Mouse (Mus musculus) embryonic facial prominence, embryonic 14.5 days (tissue): ENCODE measurements around the gene Avpr2. TPM values are rescaled to one million over a fixed set of nuclear protein-coding genes. Genes with fewer than 3 reads are reported as not detected.
A peak's percentile ranks its signal among the peaks of the same experiment; 100 is the strongest.

Experiments used
- ATAC-seq: fragments of 200-750 bp; cut with Nextera tagmentation; 2 replicates; pipeline ENCODE4 v1.8.0; 2017; ENCODE audit warnings: low read depth, moderate number of reproducible peaks, moderate TSS enrichment
- DNase-seq: peaks from one replicate; pipeline ENCODE4 v3.0.0-alpha.2; 2015; ENCODE audit warnings: low spot score
- H3K27ac ChIP-seq: fragments of 300-500 bp; sonication (generic); replicated peaks from 2 replicates; pipeline ENCODE4 v1.5.1; 2014; ENCODE audit warnings: low read depth, mild to moderate bottlenecking, low read length, moderate library complexity
- H3K27me3 ChIP-seq: fragments of 300-500 bp; sonication (generic); replicated peaks from 2 replicates; pipeline ENCODE4 v1.6.1; 2014; ENCODE audit warnings: low read length; ENCODE audit not compliant: control insufficient read depth, insufficient read depth
- H3K36me3 ChIP-seq: fragments of 300-500 bp; sonication (generic); 2 replicates; pipeline ENCODE4 v1.6.1; 2014; ENCODE audit warnings: low read length, mixed read lengths; ENCODE audit not compliant: control insufficient read depth, insufficient read depth
- H3K4me1 ChIP-seq: fragments of 300-500 bp; sonication (generic); 2 replicates; pipeline ENCODE4 v1.6.1; 2014; ENCODE audit warnings: antibody characterized with exemption, low read length; ENCODE audit not compliant: control insufficient read depth, insufficient read depth
- H3K4me2 ChIP-seq: fragments of 300-500 bp; sonication (generic); 2 replicates; pipeline ENCODE4 v1.6.1; 2014; ENCODE audit warnings: low read depth, mild to moderate bottlenecking, low read length, moderate library complexity, mixed read lengths
- H3K4me3 ChIP-seq: fragments of 300-500 bp; sonication (generic); 2 replicates; pipeline ENCODE4 v1.5.1; 2014; ENCODE audit warnings: low read depth, mild to moderate bottlenecking, low read length
- H3K9ac ChIP-seq: fragments of 300-500 bp; sonication (generic); 2 replicates; pipeline ENCODE4 v1.6.1; 2014; ENCODE audit warnings: low read depth, mild to moderate bottlenecking, low read length, moderate library complexity, mixed read lengths
- H3K9me3 ChIP-seq: fragments of 300-500 bp; sonication (generic); 2 replicates; pipeline ENCODE4 v1.6.1; 2016; ENCODE audit warnings: low read length; ENCODE audit not compliant: control insufficient read depth
- WGBS: fragments of 180-500 bp; shearing (Covaris S2); extraction: QIAGEN DNeasy Blood & Tissue Kit; methylation state at CpG from one replicate; pipeline ENCODE4 v1.1.7; 2014; 5-methylcytosine and 5-hydroxymethylcytosine counted together
- polyA plus RNA-seq: library from polyadenylated mRNA; unstranded; fragments of >200 nt; fragmentation: Nextera tagmentation; extraction: Ambion mirVana; gene quantifications from 2 replicates; pipeline ENCODE4 v1.2.1, GENCODE M21; 2014

Gene Avpr2
- polyA plus RNA-seq, 1 experiment from 2014 or later: not detected

DNA sequence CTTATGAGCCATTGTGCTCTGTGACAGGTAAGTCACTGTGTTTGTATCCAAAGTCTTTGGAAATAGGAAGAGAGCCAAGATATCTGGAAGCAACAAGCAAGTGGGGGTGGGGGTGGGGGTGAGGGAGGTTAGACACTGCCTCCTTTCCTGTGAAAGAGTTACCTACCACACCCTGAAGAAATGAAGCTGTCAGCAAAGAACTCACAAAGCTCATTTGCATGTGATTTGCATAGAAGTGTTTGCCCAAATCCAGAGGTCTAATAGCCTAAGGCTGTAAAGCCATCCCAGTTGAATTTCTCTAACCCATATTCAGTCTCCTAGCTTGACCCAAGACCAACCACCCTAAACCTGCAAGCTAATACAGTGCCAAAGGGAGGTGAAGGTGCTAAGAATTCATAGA lies 18.5 kb downstream of the Avpr2 start:
- DNase-seq: no peak
- Histone ChIP-seq H3K27ac (no peak overlapping the region), H3K27me3 (no peaks in the 10 kb centered on the region), H3K36me3 (no peaks in the 10 kb centered on the region), H3K9me3 (no peaks in the 10 kb centered on the region), H3K4me1 (no peaks in the 10 kb centered on the region), H3K4me2 (peak overlapping the region; percentile 43), H3K9ac (no peak overlapping the region), H3K4me3 (no peak overlapping the region)
- ATAC-seq: no peak

DNA sequence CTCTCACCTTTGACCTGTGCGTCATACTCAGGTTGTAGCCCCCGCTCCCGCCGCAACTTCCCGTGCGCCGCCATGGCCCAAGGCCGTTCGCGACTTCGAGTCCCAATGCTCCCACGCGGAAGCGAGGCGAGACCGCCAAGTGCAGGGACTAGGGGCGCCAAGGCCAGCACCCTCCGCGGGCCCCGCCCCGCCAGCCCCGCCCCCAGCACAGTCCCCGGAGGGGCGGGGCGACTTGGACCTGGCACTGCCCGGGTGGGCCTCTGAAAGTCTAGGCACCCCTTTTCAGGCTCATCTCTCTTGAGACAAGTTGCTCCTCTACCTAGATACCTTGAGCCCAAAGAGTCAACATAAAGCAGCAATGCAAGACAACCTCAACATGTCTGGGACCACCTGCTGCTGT lies 19.3 kb downstream of the Avpr2 start:
- Histone ChIP-seq H3K4me1 (no peaks in the 10 kb centered on the region), H3K27ac (no peak overlapping the region), H3K9me3 (no peaks in the 10 kb centered on the region), H3K27me3 (no peaks in the 10 kb centered on the region), H3K36me3 (no peaks in the 10 kb centered on the region), H3K4me2 (peak overlapping the region; percentile 43), H3K9ac (no peak overlapping the region), H3K4me3 (peak overlapping the region; percentile 14; the same call in 1 of the 2 replicates)
- WGBS: 39% methylated on average over 15 of the region's 26 CpGs
- ATAC-seq (no peak), DNase-seq (no peak)

DNA sequence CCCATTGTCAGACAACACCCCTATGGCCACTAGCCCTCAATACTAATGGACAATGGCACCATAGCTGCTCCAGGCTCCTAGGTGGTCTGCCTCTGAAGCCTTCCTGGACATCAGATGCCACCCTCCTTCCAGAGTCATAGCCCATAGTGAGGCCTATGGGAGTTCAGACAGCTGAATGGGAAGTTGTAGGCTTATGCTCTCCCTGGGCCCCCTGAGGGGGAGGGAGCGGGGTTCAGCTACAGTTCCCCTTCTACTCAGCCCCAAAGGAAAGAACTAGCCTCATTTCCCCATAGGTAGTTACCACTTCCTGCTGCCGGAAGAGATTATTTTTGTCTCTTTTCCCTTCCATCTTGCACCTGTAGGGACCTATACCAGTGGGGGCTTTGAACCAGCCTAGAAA lies 19.7 kb downstream of the Avpr2 start:
- Histone ChIP-seq H3K9me3 (no peaks in the 10 kb centered on the region), H3K4me2 (peak overlapping the region; percentile 43; the same call in 1 of the 2 replicates), H3K36me3 (no peaks in the 10 kb centered on the region), H3K9ac (no peak overlapping the region), H3K4me3 (no peak overlapping the region), H3K27me3 (no peaks in the 10 kb centered on the region), H3K4me1 (no peaks in the 10 kb centered on the region), H3K27ac (no peak overlapping the region)
- no peak for DNase-seq
- no peak for ATAC-seq
- WGBS: 84% methylated on average over 2 of the region's 2 CpGs

DNA sequence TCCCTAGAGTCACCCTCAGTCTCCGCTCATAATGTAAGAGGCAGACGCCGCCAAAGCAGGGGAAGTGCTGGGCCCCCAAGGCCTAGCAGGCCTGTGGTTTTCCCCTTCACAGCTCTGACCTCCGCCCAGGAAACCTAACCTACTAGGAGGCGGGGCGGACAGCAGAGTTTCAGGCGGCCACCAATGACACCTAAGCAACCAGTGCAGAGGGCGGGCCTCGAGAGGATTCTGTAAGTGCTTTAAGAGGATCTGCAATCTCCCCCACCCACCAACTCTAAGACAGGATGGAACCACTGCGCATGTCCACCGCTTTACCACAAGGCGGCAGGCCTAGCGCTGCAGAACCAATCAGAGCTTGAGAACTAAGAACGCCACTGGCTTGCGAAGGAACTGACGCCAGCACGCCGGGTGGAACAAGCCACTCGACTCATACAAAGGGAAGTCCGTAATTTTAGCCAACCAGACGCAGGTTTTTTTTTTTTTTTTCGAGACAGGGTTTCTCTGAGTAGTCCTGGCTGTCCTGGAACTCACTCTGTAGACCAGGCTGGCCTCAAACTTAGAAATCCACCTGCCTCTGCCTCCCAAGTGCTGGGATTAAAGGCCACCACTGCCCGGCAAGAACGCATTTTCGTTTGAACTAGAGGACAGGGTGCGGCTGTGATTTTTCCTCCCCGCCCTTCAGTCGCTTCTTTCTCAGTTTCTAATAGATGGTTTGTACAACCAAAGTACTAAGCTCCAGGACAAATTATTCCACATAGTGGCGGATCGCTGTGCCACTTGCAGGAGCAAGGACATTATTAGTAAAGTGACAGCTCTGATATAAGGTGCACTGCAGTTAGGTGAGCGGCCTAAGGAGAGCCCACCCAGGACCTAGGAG lies 23.2 kb downstream of the Avpr2 start:
- Histone ChIP-seq H3K36me3 (peaks cover 15% of the 10 kb centered on the region; the same call in 1 of the 2 replicates), H3K4me2 (peak overlapping the region; percentile 47), H3K4me1 (no peaks in the 10 kb centered on the region), H3K9me3 (no peaks in the 10 kb centered on the region), H3K27me3 (no peaks in the 10 kb centered on the region), H3K27ac (peak overlapping the region; percentile 86), H3K9ac (peak overlapping the region; percentile 45), H3K4me3 (peak overlapping the region; percentile 20)
- DNase-seq (peak; percentile 98), ATAC-seq (peak; percentile 97)
- 30% methylated on average over 25 of the region's 31 CpGs for WGBS

DNA sequence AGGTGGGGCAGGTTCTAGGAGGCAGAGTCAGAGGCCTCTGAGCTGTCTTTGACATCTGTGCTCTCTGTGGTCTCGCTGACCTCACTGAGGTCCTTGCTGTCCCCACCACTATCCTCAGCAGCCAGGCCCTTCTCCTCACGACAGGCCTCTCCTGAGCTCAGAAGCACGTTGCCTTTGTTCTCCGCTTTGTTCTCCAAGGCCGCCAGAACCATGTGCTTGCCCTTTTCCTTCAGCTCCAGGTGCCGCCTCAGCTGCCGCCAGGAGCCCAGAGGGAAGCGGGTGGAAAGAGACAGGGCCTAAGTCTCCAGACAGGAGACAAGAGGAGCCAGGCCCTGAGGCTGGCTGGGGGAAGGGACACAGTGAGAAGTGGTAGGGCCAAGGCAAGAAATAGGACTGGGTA lies 25.0 kb downstream of the Avpr2 start:
- H3K27ac ChIP-seq: no peak overlapping the region
- H3K36me3 ChIP-seq: peaks cover 15% of the 10 kb centered on the region; the same call in 1 of the 2 replicates
- H3K9me3 ChIP-seq: no peaks in the 10 kb centered on the region
- H3K27me3 ChIP-seq: no peaks in the 10 kb centered on the region
- no peaks in the 10 kb centered on the region for H3K4me1 ChIP-seq
- no peak overlapping the region for H3K4me3 ChIP-seq
- WGBS: 86% methylated on average over 8 of the region's 8 CpGs
- DNase-seq (no peak), ATAC-seq (no peak)
- no peak overlapping the region for H3K9ac ChIP-seq
- no peak overlapping the region for H3K4me2 ChIP-seq

DNA sequence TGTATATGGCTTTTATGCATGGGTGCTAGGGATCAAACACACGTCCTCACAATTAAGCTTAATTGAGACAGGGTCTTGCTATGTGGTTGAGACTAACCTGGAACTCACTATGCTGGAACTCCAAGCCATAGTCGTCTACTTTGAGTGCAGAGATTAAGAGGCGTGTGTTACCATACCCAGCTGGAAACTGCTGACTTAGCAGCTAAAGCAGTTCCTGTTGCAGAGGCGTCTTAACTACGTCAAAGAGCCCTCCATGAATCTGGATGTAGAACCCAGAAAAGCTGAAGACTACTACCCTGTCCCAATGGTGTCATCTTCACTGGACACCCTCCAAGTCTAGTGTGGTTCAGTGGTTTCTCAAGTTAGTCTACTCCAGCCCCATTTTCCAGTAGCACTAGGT lies 26.7 kb downstream of the Avpr2 start:
- WGBS: 90% methylated on average over 5 of the region's 5 CpGs

DNA sequence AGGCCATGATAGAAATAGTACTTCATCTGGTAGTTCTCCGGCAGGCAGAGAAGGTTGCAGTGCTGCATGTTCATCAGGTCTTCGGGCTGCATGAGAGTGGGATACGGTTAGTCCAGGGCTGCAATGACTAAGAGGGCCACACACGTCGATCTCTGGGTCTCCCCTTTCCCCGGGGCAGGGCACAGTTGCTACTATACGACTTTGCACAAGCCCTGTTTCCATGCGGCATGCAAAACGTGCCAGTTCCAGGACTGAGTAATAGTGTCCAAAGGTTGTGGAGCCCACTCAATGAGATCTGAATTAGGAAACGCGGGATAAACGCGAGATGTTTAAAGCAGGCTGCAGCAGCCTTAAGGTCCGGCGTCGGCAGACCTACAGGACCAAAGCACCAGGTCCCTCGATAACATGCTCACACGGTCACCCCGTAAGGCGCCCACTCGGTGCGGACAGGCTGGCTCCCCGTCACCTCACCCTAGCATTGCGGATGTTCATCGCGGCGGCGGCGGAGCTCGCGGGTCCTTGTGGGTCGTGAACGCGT lies 29.5 kb downstream of the Avpr2 start:
- Histone ChIP-seq H3K9me3 (no peaks in the 10 kb centered on the region), H3K9ac (peak overlapping the region; percentile 73), H3K27me3 (no peaks in the 10 kb centered on the region), H3K4me2 (peak overlapping the region; percentile 68), H3K27ac (peak overlapping the region; percentile 65), H3K4me3 (peak overlapping the region; percentile 59), H3K4me1 (no peaks in the 10 kb centered on the region), H3K36me3 (peaks cover 15% of the 10 kb centered on the region; the same call in 1 of the 2 replicates)
- 18% methylated on average over 29 of the region's 34 CpGs for WGBS
- ATAC-seq: peak; percentile 20; the same call in 1 of the 2 replicates
- no peak for DNase-seq

More for the DNA sequence above, 26.7 kb downstream of the Avpr2 start:
- no peak overlapping the region for H3K4me3 ChIP-seq
- H3K4me2 ChIP-seq: no peak overlapping the region
- no peaks in the 10 kb centered on the region for H3K9me3 ChIP-seq
- ATAC-seq: no peak
- no peak overlapping the region for H3K9ac ChIP-seq
- no peaks in the 10 kb centered on the region for H3K27me3 ChIP-seq
- peaks cover 15% of the 10 kb centered on the region; the same call in 1 of the 2 replicates for H3K36me3 ChIP-seq
- DNase-seq: no peak
- no peak overlapping the region for H3K27ac ChIP-seq
- no peaks in the 10 kb centered on the region for H3K4me1 ChIP-seq

DNA sequence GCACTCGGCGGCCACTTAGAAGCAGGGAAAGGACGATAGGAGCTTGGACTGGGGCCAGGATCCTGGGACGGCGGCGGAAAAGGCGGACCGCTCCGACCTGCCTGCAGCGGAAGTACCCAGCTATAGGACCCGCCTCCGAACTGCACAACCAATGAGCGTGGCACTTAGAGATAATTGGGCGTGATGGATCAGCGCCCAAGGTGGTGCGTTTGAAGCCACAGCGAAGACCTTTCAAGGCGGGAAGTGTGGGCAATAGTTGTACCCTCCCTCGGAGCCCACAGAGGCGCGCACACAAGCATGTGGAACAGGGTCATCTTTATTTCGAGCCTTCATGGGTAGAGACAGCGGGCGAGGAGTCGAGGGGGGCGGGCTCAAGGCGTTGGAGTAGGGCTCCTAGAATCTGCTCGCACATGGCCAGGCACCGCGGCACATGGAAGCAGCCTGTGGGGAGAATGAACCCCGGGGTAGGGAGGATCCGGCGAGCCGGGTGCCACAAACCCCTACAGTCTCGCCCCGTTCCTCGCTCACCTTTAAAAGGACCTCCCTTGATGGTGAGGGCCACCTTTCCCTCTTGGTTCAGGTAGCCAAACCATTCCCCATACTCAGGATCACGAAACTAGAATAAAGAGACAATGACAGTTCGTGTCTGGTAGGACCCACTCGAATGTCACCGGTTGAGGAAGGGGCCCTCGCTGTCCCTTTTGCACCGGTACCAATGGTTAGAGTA lies 30.1 kb downstream of the Avpr2 start, which contains the start of the genes Arhgap4 and Naa10:
Gene Arhgap4 (minus strand): TSS at position 48 of the 727 bp plus-strand sequence.
Gene Naa10 (minus strand): TSS at position 122 of the 727 bp plus-strand sequence.
- no peaks in the 10 kb centered on the region for H3K27me3 ChIP-seq
- peak within 1 kb of the TSS; percentile 59 for H3K4me3 ChIP-seq
- H3K4me2 ChIP-seq: peak within 1 kb of the TSS; percentile 68
- H3K27ac ChIP-seq: peak within 1 kb of the TSS; percentile 78
- H3K9ac ChIP-seq: peak within 1 kb of the TSS; percentile 73
- peak; percentile 98 for ATAC-seq
- WGBS: 15% methylated on average over 38 of the region's 43 CpGs
- no peaks in the 10 kb centered on the region for H3K4me1 ChIP-seq
- peak; percentile 95 for DNase-seq
- peaks cover 15% of the 10 kb centered on the region; the same call in 1 of the 2 replicates for H3K36me3 ChIP-seq
- H3K9me3 ChIP-seq: no peaks in the 10 kb centered on the region
